In the genomic region with DNA sequence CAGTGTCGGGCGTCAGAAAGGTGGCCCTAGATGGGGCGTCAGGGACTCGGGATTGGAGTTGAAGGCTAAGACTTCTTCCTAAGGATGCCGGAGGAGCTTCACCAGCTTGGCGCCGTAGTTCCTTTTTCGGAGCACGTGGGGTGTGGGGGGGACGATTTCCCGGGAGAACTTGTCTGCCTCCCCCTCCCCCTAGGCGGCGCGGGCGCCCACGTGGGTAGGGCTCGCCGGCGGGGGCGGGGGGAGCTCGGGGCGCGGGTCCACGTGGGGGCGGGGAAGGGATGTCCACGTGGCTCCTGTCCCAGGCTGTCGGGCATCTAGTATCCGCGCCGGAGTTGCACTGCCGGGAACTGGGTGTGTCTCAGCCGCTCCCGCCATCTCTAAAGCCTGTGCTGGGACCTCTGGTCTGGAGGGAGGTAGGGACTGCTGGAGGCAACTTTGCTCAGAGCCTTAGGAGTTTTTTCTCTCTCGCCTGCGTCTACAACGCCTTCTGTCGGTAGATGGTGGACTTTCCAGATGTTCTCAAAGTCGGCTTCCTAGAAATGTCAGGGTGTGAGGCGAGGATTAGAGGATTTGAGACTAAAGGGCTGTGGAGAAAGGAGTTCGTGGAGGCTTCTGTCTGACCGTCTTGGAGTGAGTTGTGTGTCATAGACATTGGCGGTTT, we compare ENCODE assay signal across 8 mouse cellular contexts. TPM values are rescaled to one million over a fixed set of nuclear protein-coding genes. Genes with fewer than 3 reads are reported as not detected.
DNase-seq lines count a peak whose midpoint lies in the region; ATAC-seq and TF ChIP-seq lines count a peak whose summit lies in the region.

No protein-coding gene starts in this region.

- TF ChIP-seq POLR2A in CH12.LX (IDR thresholded peaks at IDR 0.05; ENCODE audit: low read depth, low read length), result no peak; the same call in none of the 2 replicates
- no peak for TF ChIP-seq POLR2A in brain, embryonic 14.5 days (IDR thresholded peaks at IDR 0.05; ENCODE audit: borderline replicate concordance, extremely low read depth, insufficient read depth, insufficient read length, poor library complexity, severe bottlenecking)

- no peak for TF ChIP-seq EP300 in CH12.LX (IDR thresholded peaks at IDR 0.05; ENCODE audit: low read length)

- H3K79me2 ChIP-seq in CH12.LX (replicated peaks; ENCODE audit: control insufficient read depth, extremely low read depth, insufficient read depth, poor library complexity, severe bottlenecking), result peaks cover 48% of the 10 kb centered on the region

- H3K9me3 ChIP-seq in CH12.LX (replicated peaks; ENCODE audit: low read length), result no peaks in the 10 kb centered on the region
- peaks cover 4% of the 10 kb centered on the region for H3K9me3 ChIP-seq in erythroblast, embryonic 14.5 days (ENCODE audit: control insufficient read depth, low read length)
- H3K9me3 ChIP-seq in heart, embryonic 15.5 days (replicated peaks), result no peaks in the 10 kb centered on the region
- no peaks in the 10 kb centered on the region for H3K9me3 ChIP-seq in neural tube, embryonic 14.5 days (ENCODE audit: control insufficient read depth, low read length)

- TF ChIP-seq CTCF in CH12.LX (conservative IDR thresholded peaks at IDR 0.05 in 1 of 2, IDR thresholded peaks at IDR 0.05 in 1 of 2; ENCODE audit: low read depth in 2 of 2, low read length in 2 of 2), result peak in 1 of 2 experiments; percentile 43; a peak in 2 of 4 replicates
- peak; percentile 26; the same call in 1 of the 2 replicates for TF ChIP-seq CTCF in brain, embryonic 14.5 days (IDR thresholded peaks at IDR 0.05; ENCODE audit: borderline replicate concordance, extremely low read depth, insufficient read depth, insufficient read length)

- in situ Hi-C loops in CH12.LX (cut with MboI; ENCODE audit: low pct_ligation_motif_present, low pct_unique_long_range_greater_than_20kb, low sequenced_read_pairs), result no loop called here

- peaks cover 4 to 46% of the 10 kb centered on the region in 2 experiments; a peak in 3 of 4 replicates for H3K4me1 ChIP-seq in CH12.LX (ENCODE audit: control insufficient read depth in 1 of 2, insufficient read depth in 2 of 2)
- H3K4me1 ChIP-seq in erythroblast, embryonic 14.5 days (ENCODE audit: control insufficient read depth), result peaks cover 66% of the 10 kb centered on the region
- peaks cover 30% of the 10 kb centered on the region for H3K4me1 ChIP-seq in heart, embryonic 15.5 days (replicated peaks)
- peaks cover 8% of the 10 kb centered on the region; the same call in 1 of the 2 replicates for H3K4me1 ChIP-seq in neural tube, embryonic 14.5 days (ENCODE audit: control insufficient read depth, insufficient read depth, low read length)

- DNase-seq in CH12.LX (ENCODE audit: extremely low read depth), result peak; percentile 79
- DNase-seq in brain, embryonic 14.5 days (ENCODE audit: low read depth), result peak; percentile 81
- peak; percentile 83 to 93 for DNase-seq in kidney, postnatal 25 days
- peak; percentile 78 to 83 for DNase-seq in lung, adult 18-20 months
- peak; percentile 56 to 69 for DNase-seq in thymus, adult 18-20 months

- ATAC-seq in heart, embryonic 15.5 days (replicated peaks; ENCODE audit: insufficient number of reproducible peaks, insufficient read depth, low FRiP score, low read depth), result peak; percentile 78
- peak; percentile 55 for ATAC-seq in neural tube, embryonic 14.5 days (ENCODE audit: low read depth)

- peak; percentile 12 for TF ChIP-seq RAD21 in CH12.LX (IDR thresholded peaks at IDR 0.05; ENCODE audit: low read depth, low read length)

- peak overlapping the region; percentile 81 for H3K27ac ChIP-seq in CH12.LX (ENCODE audit: insufficient read depth, low read depth)
- H3K27ac ChIP-seq in heart, embryonic 15.5 days, result peak overlapping the region; percentile 95
- H3K27ac ChIP-seq in neural tube, embryonic 14.5 days (ENCODE audit: low read depth, low read length), result peak overlapping the region; percentile 72

- H3K4me3 ChIP-seq in CH12.LX (replicated peaks in 1 of 3; ENCODE audit: low read depth in 2 of 3, low read length in 2 of 3, poor library complexity in 1 of 3), result peak overlapping the region; percentile 84 to 98 (median 95)
- peak overlapping the region; percentile 98 for H3K4me3 ChIP-seq in erythroblast, embryonic 14.5 days (replicated peaks)
- peak overlapping the region; percentile 86 for H3K4me3 ChIP-seq in heart, embryonic 15.5 days
- H3K4me3 ChIP-seq in neural tube, embryonic 14.5 days (ENCODE audit: low read depth, low read length), result peak overlapping the region; percentile 66

- H3K4me2 ChIP-seq in CH12.LX (ENCODE audit: insufficient read depth, low read depth, poor library complexity, severe bottlenecking), result peak overlapping the region; percentile 97
- peak overlapping the region; percentile 81 for H3K4me2 ChIP-seq in heart, embryonic 15.5 days
- H3K4me2 ChIP-seq in neural tube, embryonic 14.5 days (ENCODE audit: low read depth, low read length), result peak overlapping the region; percentile 78

- dilution Hi-C loops in CH12.LX (cut with MboI; ENCODE audit: extremely low pct_ligation_motif_present, extremely low pct_unique_long_range_greater_than_20kb, low sequenced_read_pairs), result no loop called here

- peaks cover 1 to 26% of the 10 kb centered on the region in 2 experiments for H3K36me3 ChIP-seq in CH12.LX (replicated peaks in 1 of 2; ENCODE audit: control insufficient read depth in 1 of 2, insufficient read depth in 1 of 2, low read length in 1 of 2)
- H3K36me3 ChIP-seq in erythroblast, embryonic 14.5 days (ENCODE audit: control insufficient read depth), result peaks cover 30% of the 10 kb centered on the region
- peaks cover 6% of the 10 kb centered on the region for H3K36me3 ChIP-seq in heart, embryonic 15.5 days
- peaks cover 1% of the 10 kb centered on the region; the same call in 1 of the 2 replicates for H3K36me3 ChIP-seq in neural tube, embryonic 14.5 days (ENCODE audit: control insufficient read depth, insufficient read depth, low read length)

- under 1% methylated on average over 41 of the region's 42 CpGs for WGBS in heart, embryonic 15.5 days
- under 1% methylated on average over 33 of the region's 42 CpGs for WGBS in neural tube, embryonic 14.5 days

- H3K9ac ChIP-seq in CH12.LX (ENCODE audit: insufficient read depth, low read depth), result peak overlapping the region; percentile 89
- H3K9ac ChIP-seq in heart, embryonic 15.5 days, result peak overlapping the region; percentile 74
- peak overlapping the region; percentile 57 for H3K9ac ChIP-seq in neural tube, embryonic 14.5 days (replicated peaks; ENCODE audit: low read depth, low read length)

- H3K27me3 ChIP-seq in CH12.LX (replicated peaks), result no peaks in the 10 kb centered on the region
- H3K27me3 ChIP-seq in erythroblast, embryonic 14.5 days (ENCODE audit: control insufficient read depth), result no peaks in the 10 kb centered on the region
- H3K27me3 ChIP-seq in heart, embryonic 15.5 days, result no peaks in the 10 kb centered on the region
- H3K27me3 ChIP-seq in neural tube, embryonic 14.5 days (ENCODE audit: control insufficient read depth, insufficient read depth, low read length), result no peaks in the 10 kb centered on the region

TF ChIP-seq in CH12.LX, 34 proteins besides CTCF, POLR2A, EP300 and RAD21 (continues in another document):
- TF ChIP-seq ETS1 (conservative IDR thresholded peaks at IDR 0.05; ENCODE audit: low read depth, low read length) (no peak), MEF2A (IDR thresholded peaks at IDR 0.05; ENCODE audit: borderline replicate concordance, low read depth, low read length) (no peak), TBP (conservative IDR thresholded peaks at IDR 0.05; ENCODE audit: low read depth, low read length) (no peak)

RNA-seq across cellular contexts. Expression of gene Ldb1, which starts 12.1 kb away (rescaled TPM):
- 56.9 and 63.1 TPM in 2 replicates for total RNA-seq in CH12.LX (2012; rRNA removed)
- 59.2 and 67.6 TPM in 2 replicates for total RNA-seq in CH12.LX (2014; rRNA removed)
- polyA plus RNA-seq in CH12.LX (2012; ENCODE audit: insufficient read length, low read depth), result 114 and 120 TPM in 2 replicates
- polyA plus RNA-seq in brain, embryonic 14.5 days (2012; rRNA removed), result 404 and 531 TPM in 2 replicates
- polyA plus RNA-seq in erythroblast, embryonic 14.5 days (2012), result 65.5 and 65.9 TPM in 2 replicates
- polyA plus RNA-seq in heart, embryonic 15.5 days (2015; fragmentation: Nextera tagmentation; extraction: Ambion mirVana), result 64.5 and 78.7 TPM in 2 replicates
- 93.1 and 98.6 TPM in 2 replicates for polyA plus RNA-seq in neural tube, embryonic 14.5 days (2014; fragmentation: Nextera tagmentation; extraction: Ambion mirVana)

RNA-seq across cellular contexts. Expression of gene Pprc1, which starts 12.4 kb away (rescaled TPM):
- total RNA-seq in CH12.LX (2012; rRNA removed) (21.2 and 26.1 TPM in 2 replicates), CH12.LX (2014; rRNA removed) (9.2 and 13.0 TPM in 2 replicates)
- 65.0 and 68.7 TPM in 2 replicates for polyA plus RNA-seq in CH12.LX (2012; ENCODE audit: insufficient read length, low read depth)
- 24.0 and 30.1 TPM in 2 replicates for polyA plus RNA-seq in brain, embryonic 14.5 days (2012; rRNA removed)
- polyA plus RNA-seq in erythroblast, embryonic 14.5 days (2012), result 1.9 and 3.3 TPM in 2 replicates
- polyA plus RNA-seq in heart, embryonic 15.5 days (2015; fragmentation: Nextera tagmentation; extraction: Ambion mirVana), result 17.7 and 25.8 TPM in 2 replicates
- polyA plus RNA-seq in neural tube, embryonic 14.5 days (2014; fragmentation: Nextera tagmentation; extraction: Ambion mirVana), result 21.7 and 29.3 TPM in 2 replicates

RNA-seq across cellular contexts. Expression of gene Nolc1, which starts 18.6 kb away (rescaled TPM):
- total RNA-seq in CH12.LX (2012; rRNA removed), result 88.0 and 137 TPM in 2 replicates
- 96.0 and 99.2 TPM in 2 replicates for total RNA-seq in CH12.LX (2014; rRNA removed)
- polyA plus RNA-seq in CH12.LX (2012; ENCODE audit: insufficient read length, low read depth), result 333 and 358 TPM in 2 replicates
- 41.4 and 54.5 TPM in 2 replicates for polyA plus RNA-seq in brain, embryonic 14.5 days (2012; rRNA removed)
- polyA plus RNA-seq in erythroblast, embryonic 14.5 days (2012), result 3.1 and 3.4 TPM in 2 replicates
- 37.0 and 46.9 TPM in 2 replicates for polyA plus RNA-seq in heart, embryonic 15.5 days (2015; fragmentation: Nextera tagmentation; extraction: Ambion mirVana)
- 61.4 and 61.7 TPM in 2 replicates for polyA plus RNA-seq in neural tube, embryonic 14.5 days (2014; fragmentation: Nextera tagmentation; extraction: Ambion mirVana)

RNA-seq across cellular contexts. Expression of gene Hps6, which starts 53.8 kb away (rescaled TPM):
- total RNA-seq in CH12.LX (2012; rRNA removed) (10.5 and 10.6 TPM in 2 replicates), CH12.LX (2014; rRNA removed) (6.0 and 6.7 TPM in 2 replicates)
- 5.1 and 5.8 TPM in 2 replicates for polyA plus RNA-seq in CH12.LX (2012; ENCODE audit: insufficient read length, low read depth)
- 1.6 and 2.1 TPM in 2 replicates for polyA plus RNA-seq in brain, embryonic 14.5 days (2012; rRNA removed)
- polyA plus RNA-seq in erythroblast, embryonic 14.5 days (2012), result 0.04 and 0.06 TPM in 2 replicates
- polyA plus RNA-seq in heart, embryonic 15.5 days (2015; fragmentation: Nextera tagmentation; extraction: Ambion mirVana), result 6.5 and 7.5 TPM in 2 replicates
- polyA plus RNA-seq in neural tube, embryonic 14.5 days (2014; fragmentation: Nextera tagmentation; extraction: Ambion mirVana), result 1.4 and 2.4 TPM in 2 replicates

RNA-seq across cellular contexts. Expression of gene Armh3, which starts 58.8 kb away (rescaled TPM):
- total RNA-seq in CH12.LX (2012; rRNA removed) (1.9 and 2.2 TPM in 2 replicates), CH12.LX (2014; rRNA removed) (1.1 and 1.3 TPM in 2 replicates)
- polyA plus RNA-seq in CH12.LX (2012; ENCODE audit: insufficient read length, low read depth), result 4.3 and 4.9 TPM in 2 replicates
- 19.6 and 22.0 TPM in 2 replicates for polyA plus RNA-seq in brain, embryonic 14.5 days (2012; rRNA removed)
- 0.07 TPM in 1 of 2 replicates, not detected in the other for polyA plus RNA-seq in erythroblast, embryonic 14.5 days (2012)
- polyA plus RNA-seq in heart, embryonic 15.5 days (2015; fragmentation: Nextera tagmentation; extraction: Ambion mirVana), result 12.2 and 15.3 TPM in 2 replicates
- 21.7 and 22.5 TPM in 2 replicates for polyA plus RNA-seq in neural tube, embryonic 14.5 days (2014; fragmentation: Nextera tagmentation; extraction: Ambion mirVana)

Comparison
In these comparisons a context has a peak if more than half of its experiments do, and no peak if none do; other contexts are left out.
1. Peak in every context shown above with its lines: DNase-seq, ATAC-seq, H3K4me3 ChIP-seq and H3K27ac ChIP-seq.